Mouse (Mus musculus): ENCODE data around the gene Otog. TPM values are rescaled to one million over a fixed set of nuclear protein-coding genes. Genes with fewer than 3 reads are reported as not detected.

Otog gene
- polyA plus RNA-seq, 1 experiment from 2014 or later = not detected

- DNase-seq (ENCODE audit: low spot score, missing footprints) = no peak
- no peak overlapping the region for H3K9ac ChIP-seq (ENCODE audit: low read length)
- H3K36me3 ChIP-seq (ENCODE audit: control insufficient read depth, insufficient read depth, low read length) = no peaks in the 10 kb centered on the region
- H3K27me3 ChIP-seq (ENCODE audit: control insufficient read depth, insufficient read depth, low read length) = no peaks in the 10 kb centered on the region
- no peaks in the 10 kb centered on the region for H3K4me1 ChIP-seq (ENCODE audit: control insufficient read depth, insufficient read depth, low read length)
- no peak overlapping the region for H3K4me2 ChIP-seq
- no peaks in the 10 kb centered on the region for H3K9me3 ChIP-seq (ENCODE audit: control insufficient read depth, low read length)
- no peak overlapping the region for H3K27ac ChIP-seq (ENCODE audit: low read depth, low read length)
- H3K4me3 ChIP-seq (ENCODE audit: low read depth, low read length) = no peak overlapping the region
- 70% methylated on average over 4 of the region's 4 CpGs for WGBS
- ATAC-seq (ENCODE audit: low FRiP score) = no peak
These were observed 87.1 kb downstream of the Otog start for GRCm38 (mm10) chr7:46327896-46328295.

- no peak overlapping the region for H3K9ac ChIP-seq (ENCODE audit: low read length)
- no peak for DNase-seq (ENCODE audit: low spot score, missing footprints)
- no peaks in the 10 kb centered on the region for H3K4me1 ChIP-seq (ENCODE audit: control insufficient read depth, insufficient read depth, low read length)
- H3K36me3 ChIP-seq (ENCODE audit: control insufficient read depth, insufficient read depth, low read length) = no peaks in the 10 kb centered on the region
- ATAC-seq (ENCODE audit: low FRiP score) = no peak
- H3K27me3 ChIP-seq (ENCODE audit: control insufficient read depth, insufficient read depth, low read length) = no peaks in the 10 kb centered on the region
- H3K27ac ChIP-seq (ENCODE audit: low read depth, low read length) = no peak overlapping the region
- H3K9me3 ChIP-seq (ENCODE audit: control insufficient read depth, low read length) = no peaks in the 10 kb centered on the region
- 90% methylated on average over 9 of the region's 9 CpGs for WGBS
- H3K4me3 ChIP-seq (ENCODE audit: low read depth, low read length) = no peak overlapping the region
- H3K4me2 ChIP-seq = no peak overlapping the region
These were observed 96.6 kb downstream of the Otog start for GRCm38 (mm10) chr7:46337397-46337796.

GRCm38 (mm10) chr7:46339818-46340217 lies 99.0 kb downstream of the Otog start:
- Histone ChIP-seq H3K27me3 (ENCODE audit: control insufficient read depth, insufficient read depth, low read length) (no peaks in the 10 kb centered on the region), H3K9me3 (ENCODE audit: control insufficient read depth, low read length) (no peaks in the 10 kb centered on the region), H3K36me3 (ENCODE audit: control insufficient read depth, insufficient read depth, low read length) (no peaks in the 10 kb centered on the region), H3K4me2 (no peak overlapping the region), H3K9ac (ENCODE audit: low read length) (no peak overlapping the region), H3K4me1 (ENCODE audit: control insufficient read depth, insufficient read depth, low read length) (no peaks in the 10 kb centered on the region), H3K4me3 (ENCODE audit: low read depth, low read length) (no peak overlapping the region), H3K27ac (ENCODE audit: low read depth, low read length) (no peak overlapping the region)
- WGBS = 61% methylated on average over 3 of the region's 3 CpGs
- ATAC-seq (ENCODE audit: low FRiP score) (no peak), DNase-seq (ENCODE audit: low spot score, missing footprints) (no peak)

- H3K9me3 ChIP-seq (ENCODE audit: control insufficient read depth, low read length) = no peaks in the 10 kb centered on the region
- H3K27me3 ChIP-seq (ENCODE audit: control insufficient read depth, insufficient read depth, low read length) = no peaks in the 10 kb centered on the region
- ATAC-seq (ENCODE audit: low FRiP score) (no peak), DNase-seq (ENCODE audit: low spot score, missing footprints) (no peak)
- H3K9ac ChIP-seq (ENCODE audit: low read length) = no peak overlapping the region
- 81% methylated on average over 5 of the region's 5 CpGs for WGBS
- H3K4me2 ChIP-seq = no peak overlapping the region
- no peaks in the 10 kb centered on the region for H3K36me3 ChIP-seq (ENCODE audit: control insufficient read depth, insufficient read depth, low read length)
- H3K27ac ChIP-seq (ENCODE audit: low read depth, low read length) = no peak overlapping the region
- no peaks in the 10 kb centered on the region for H3K4me1 ChIP-seq (ENCODE audit: control insufficient read depth, insufficient read depth, low read length)
- no peak overlapping the region for H3K4me3 ChIP-seq (ENCODE audit: low read depth, low read length)
These were observed 99.5 kb downstream of the Otog start for GRCm38 (mm10) chr7:46340295-46340694.

DNA sequence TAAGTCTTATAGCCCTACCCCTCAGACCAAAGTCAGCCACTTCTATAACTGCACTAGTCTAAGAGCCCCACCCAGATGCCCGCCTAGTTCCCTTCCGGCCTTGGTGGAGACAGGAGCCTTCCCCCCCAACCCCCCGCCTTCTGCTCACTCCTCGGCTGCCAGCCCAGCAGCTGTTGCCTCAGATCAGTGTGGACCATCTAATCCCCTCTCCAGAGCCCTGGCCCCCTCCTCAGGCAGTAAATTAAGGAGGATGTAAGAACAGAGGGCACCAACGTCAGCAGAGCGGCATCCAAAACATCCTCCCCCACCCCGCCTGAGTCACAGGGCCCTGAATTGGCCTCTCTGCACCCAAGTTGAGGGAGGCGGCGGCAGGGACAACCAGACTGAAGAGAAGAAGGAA lies 100.7 kb downstream of the Otog start:
- no peaks in the 10 kb centered on the region for H3K9me3 ChIP-seq (ENCODE audit: control insufficient read depth, low read length)
- H3K4me1 ChIP-seq (ENCODE audit: control insufficient read depth, insufficient read depth, low read length) = no peaks in the 10 kb centered on the region
- H3K4me3 ChIP-seq (ENCODE audit: low read depth, low read length) = no peak overlapping the region
- DNase-seq (ENCODE audit: low spot score, missing footprints) (no peak), ATAC-seq (ENCODE audit: low FRiP score) (no peak)
- no peaks in the 10 kb centered on the region for H3K36me3 ChIP-seq (ENCODE audit: control insufficient read depth, insufficient read depth, low read length)
- no peak overlapping the region for H3K9ac ChIP-seq (ENCODE audit: low read length)
- H3K4me2 ChIP-seq = no peak overlapping the region
- H3K27ac ChIP-seq (ENCODE audit: low read depth, low read length) = no peak overlapping the region
- no peaks in the 10 kb centered on the region for H3K27me3 ChIP-seq (ENCODE audit: control insufficient read depth, insufficient read depth, low read length)
- 83% methylated on average over 9 of the region's 9 CpGs for WGBS

GRCm38 (mm10) chr7:46347692-46348091 lies 106.9 kb downstream of the Otog start:
- no peak for DNase-seq (ENCODE audit: low spot score, missing footprints)
- no peak for ATAC-seq (ENCODE audit: low FRiP score)
- peaks cover 6% of the 10 kb centered on the region for H3K4me1 ChIP-seq (ENCODE audit: control insufficient read depth, insufficient read depth, low read length)
- H3K4me2 ChIP-seq = no peak overlapping the region
- no peak overlapping the region for H3K4me3 ChIP-seq (ENCODE audit: low read depth, low read length)
- no peaks in the 10 kb centered on the region for H3K9me3 ChIP-seq (ENCODE audit: control insufficient read depth, low read length)
- H3K36me3 ChIP-seq (ENCODE audit: control insufficient read depth, insufficient read depth, low read length) = no peaks in the 10 kb centered on the region
- H3K27ac ChIP-seq (ENCODE audit: low read depth, low read length) = no peak overlapping the region
- peaks cover 18% of the 10 kb centered on the region for H3K27me3 ChIP-seq (ENCODE audit: control insufficient read depth, insufficient read depth, low read length)
- H3K9ac ChIP-seq (ENCODE audit: low read length) = no peak overlapping the region
- WGBS = 84% methylated on average over 4 of the region's 4 CpGs

DNA sequence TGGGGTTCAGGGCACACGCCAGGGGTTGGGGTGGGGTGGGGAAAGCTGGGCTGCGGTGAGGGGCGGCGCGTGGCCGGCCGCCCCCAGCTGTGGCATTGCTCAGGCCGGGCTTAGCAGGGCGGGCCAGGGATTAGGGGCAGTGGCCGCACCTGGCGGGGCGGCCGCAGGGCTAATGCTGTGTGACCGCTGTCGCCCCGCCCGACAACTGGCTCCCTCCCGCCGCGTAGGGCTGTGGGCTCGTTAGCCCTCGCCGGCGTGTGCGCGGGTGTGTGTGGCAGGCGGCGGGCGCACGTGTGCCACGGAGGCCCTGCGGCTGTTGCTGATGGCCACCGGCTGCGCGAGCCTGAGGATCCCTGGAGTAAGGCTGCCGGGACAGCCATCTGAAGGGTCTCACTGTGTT lies 108.0 kb downstream of the Otog start:
- Histone ChIP-seq H3K9ac (ENCODE audit: low read length) (no peak overlapping the region), H3K9me3 (ENCODE audit: control insufficient read depth, low read length) (no peaks in the 10 kb centered on the region), H3K4me1 (ENCODE audit: control insufficient read depth, insufficient read depth, low read length) (peaks cover 6% of the 10 kb centered on the region), H3K27me3 (ENCODE audit: control insufficient read depth, insufficient read depth, low read length) (peaks cover 18% of the 10 kb centered on the region), H3K36me3 (ENCODE audit: control insufficient read depth, insufficient read depth, low read length) (no peaks in the 10 kb centered on the region), H3K4me3 (ENCODE audit: low read depth, low read length) (peak overlapping the region; percentile 13; the same call in 1 of the 2 replicates), H3K4me2 (peak overlapping the region; percentile 36), H3K27ac (ENCODE audit: low read depth, low read length) (no peak overlapping the region)
- 2% methylated on average over 32 of the region's 36 CpGs for WGBS
- ATAC-seq (ENCODE audit: low FRiP score) (0 out of 2 replicates have a peak, but pooled peaks have one; percentile 38), DNase-seq (ENCODE audit: low spot score, missing footprints) (no peak)

DNA sequence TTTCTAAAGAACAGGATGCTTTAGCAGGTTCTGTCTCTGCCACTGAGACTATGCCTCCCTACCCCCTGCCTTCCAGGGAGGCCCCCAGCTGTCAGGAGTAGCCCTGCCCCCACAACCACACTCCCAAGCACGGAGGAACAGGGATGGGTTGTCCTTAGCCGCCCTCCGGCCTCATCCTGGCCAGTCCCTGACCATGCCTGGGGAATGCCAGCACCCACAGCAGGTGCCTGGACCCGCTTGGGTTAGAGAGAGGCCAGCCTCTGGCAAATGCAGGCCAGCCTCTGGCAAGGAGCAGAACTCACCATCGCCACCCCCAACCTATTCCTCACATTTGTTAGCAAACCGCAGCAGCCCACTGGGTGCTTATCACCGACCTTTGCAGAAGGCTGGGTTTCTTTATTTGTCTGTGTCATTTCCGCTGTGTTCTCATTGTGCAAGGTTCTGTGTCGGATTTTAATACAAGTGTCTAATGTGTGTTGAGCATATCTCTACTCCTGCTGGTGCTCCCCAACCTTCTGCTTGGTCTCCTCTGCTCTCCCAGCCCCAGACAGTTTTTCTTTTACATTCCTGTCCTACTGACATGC lies 109.4 kb downstream of the Otog start:
- Histone ChIP-seq H3K36me3 (ENCODE audit: control insufficient read depth, insufficient read depth, low read length) (no peaks in the 10 kb centered on the region), H3K4me2 (no peak overlapping the region), H3K9ac (ENCODE audit: low read length) (no peak overlapping the region), H3K9me3 (ENCODE audit: control insufficient read depth, low read length) (no peaks in the 10 kb centered on the region), H3K4me3 (ENCODE audit: low read depth, low read length) (no peak overlapping the region), H3K27me3 (ENCODE audit: control insufficient read depth, insufficient read depth, low read length) (peaks cover 18% of the 10 kb centered on the region), H3K4me1 (ENCODE audit: control insufficient read depth, insufficient read depth, low read length) (peaks cover 6% of the 10 kb centered on the region), H3K27ac (ENCODE audit: low read depth, low read length) (no peak overlapping the region)
- WGBS = 56% methylated on average over 9 of the region's 9 CpGs
- DNase-seq (ENCODE audit: low spot score, missing footprints) (no peak), ATAC-seq (ENCODE audit: low FRiP score) (no peak)

GRCm38 (mm10) chr7:46352748-46353147 lies 112.0 kb downstream of the Otog start:
- H3K27ac ChIP-seq (ENCODE audit: low read depth, low read length) = no peak overlapping the region
- no peaks in the 10 kb centered on the region for H3K36me3 ChIP-seq (ENCODE audit: control insufficient read depth, insufficient read depth, low read length)
- DNase-seq (ENCODE audit: low spot score, missing footprints) (no peak), ATAC-seq (ENCODE audit: low FRiP score) (no peak)
- 77% methylated on average over 2 of the region's 2 CpGs for WGBS
- peaks cover 6% of the 10 kb centered on the region for H3K4me1 ChIP-seq (ENCODE audit: control insufficient read depth, insufficient read depth, low read length)
- H3K4me2 ChIP-seq = no peak overlapping the region
- H3K4me3 ChIP-seq (ENCODE audit: low read depth, low read length) = no peak overlapping the region
- no peak overlapping the region for H3K9ac ChIP-seq (ENCODE audit: low read length)
- no peaks in the 10 kb centered on the region for H3K9me3 ChIP-seq (ENCODE audit: control insufficient read depth, low read length)
- peaks cover 18% of the 10 kb centered on the region for H3K27me3 ChIP-seq (ENCODE audit: control insufficient read depth, insufficient read depth, low read length)

Measured in midbrain, embryonic 11.5 days (tissue).